Mouse (Mus musculus) lung, embryonic 16.5 days (tissue): ENCODE results near the gene Pank2. TPM values are rescaled to one million over a fixed set of nuclear protein-coding genes. Genes with fewer than 3 reads are reported as not detected.
"Not testable (repeated sequence)": the region's sequence is repeated elsewhere in the genome, so short reads cannot be mapped to it uniquely, and the experiment has no call there.

ENCODE experiments used
- ATAC-seq: fragments of 200-750 bp; cut with Nextera tagmentation; 2 replicates; pipeline ENCODE4 v1.8.0; 2017; ENCODE audit warnings: low read depth, mild to moderate bottlenecking, moderate library complexity
- H3K27ac ChIP-seq: fragments of 300-500 bp; sonication (generic); 2 replicates; pipeline ENCODE4 v1.5.1; 2014; ENCODE audit warnings: mild to moderate bottlenecking, control low read depth, low read length
- H3K27me3 ChIP-seq: fragments of 300-500 bp; sonication (generic); 2 replicates; pipeline ENCODE4 v1.6.1; 2014; ENCODE audit warnings: low read depth, low read length, mixed read lengths; ENCODE audit not compliant: control insufficient read depth, insufficient read depth
- H3K36me3 ChIP-seq: fragments of 300-500 bp; sonication (generic); 2 replicates; pipeline ENCODE4 v1.6.1; 2014; ENCODE audit warnings: low read length; ENCODE audit not compliant: control insufficient read depth, insufficient read depth
- H3K4me1 ChIP-seq: fragments of 300-500 bp; sonication (generic); replicated peaks from 2 replicates; pipeline ENCODE4 v1.6.1; 2014; ENCODE audit warnings: low read length, mixed read lengths; ENCODE audit not compliant: control insufficient read depth, insufficient read depth
- H3K4me2 ChIP-seq: fragments of 300-500 bp; sonication (generic); 2 replicates; pipeline ENCODE4 v1.6.1; 2014; ENCODE audit warnings: low read depth, low read length, control low read depth
- H3K4me3 ChIP-seq: fragments of 300-500 bp; sonication (generic); 2 replicates; pipeline ENCODE4 v1.5.1; 2014; ENCODE audit warnings: mild to moderate bottlenecking, low read length, control low read depth
- H3K9ac ChIP-seq: fragments of 300-500 bp; sonication (generic); 2 replicates; pipeline ENCODE4 v1.6.1; 2014; ENCODE audit warnings: low read length, control low read depth
- H3K9me3 ChIP-seq: fragments of 300-500 bp; sonication (generic); 2 replicates; pipeline ENCODE4 v1.6.1; 2016; ENCODE audit warnings: low read length; ENCODE audit not compliant: control insufficient read depth
- WGBS: fragments of 180-500 bp; shearing (Covaris S2); extraction: QIAGEN DNeasy Blood & Tissue Kit; methylation state at CpG from one replicate; pipeline ENCODE4 v1.1.7; 2014; 5-methylcytosine and 5-hydroxymethylcytosine counted together
- polyA plus RNA-seq: library from polyadenylated mRNA; unstranded; fragments of >200 nt; fragmentation: Nextera tagmentation; extraction: Ambion mirVana; gene quantifications from 2 replicates; pipeline ENCODE4 v1.2.1, GENCODE M21; 2015

Pank2 gene
- polyA plus RNA-seq, 1 experiment from 2014 or later = 28.4 TPM

DNA sequence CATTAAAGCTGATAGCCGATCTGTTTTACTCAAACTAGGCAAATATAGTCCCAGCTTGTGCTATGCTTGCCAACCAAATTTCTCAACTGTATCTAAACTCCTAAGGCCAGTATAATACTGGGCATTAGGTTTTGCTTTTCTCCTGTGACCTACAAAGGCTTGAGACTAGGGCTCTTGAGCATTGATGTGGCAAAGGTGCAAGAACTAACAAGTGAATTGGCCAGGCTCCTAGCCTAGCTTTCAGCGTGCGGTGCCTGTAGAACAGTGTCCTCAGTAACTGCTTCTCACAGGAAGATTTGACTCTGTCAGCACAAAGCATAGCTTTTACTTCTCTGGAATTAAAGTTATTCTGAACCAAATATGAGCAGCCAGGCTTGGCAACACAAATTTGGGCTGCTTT lies 13.2 kb downstream of the Pank2 start:
- no peak for ATAC-seq
- Histone ChIP-seq H3K4me2 (no peak overlapping the region), H3K9ac (no peak overlapping the region), H3K4me1 (no peaks in the 10 kb centered on the region), H3K4me3 (no peak overlapping the region), H3K27me3 (no peaks in the 10 kb centered on the region), H3K27ac (no peak overlapping the region), H3K36me3 (peaks cover 38% of the 10 kb centered on the region), H3K9me3 (no peaks in the 10 kb centered on the region)
- 95% methylated on average over 3 of the region's 3 CpGs for WGBS

DNA sequence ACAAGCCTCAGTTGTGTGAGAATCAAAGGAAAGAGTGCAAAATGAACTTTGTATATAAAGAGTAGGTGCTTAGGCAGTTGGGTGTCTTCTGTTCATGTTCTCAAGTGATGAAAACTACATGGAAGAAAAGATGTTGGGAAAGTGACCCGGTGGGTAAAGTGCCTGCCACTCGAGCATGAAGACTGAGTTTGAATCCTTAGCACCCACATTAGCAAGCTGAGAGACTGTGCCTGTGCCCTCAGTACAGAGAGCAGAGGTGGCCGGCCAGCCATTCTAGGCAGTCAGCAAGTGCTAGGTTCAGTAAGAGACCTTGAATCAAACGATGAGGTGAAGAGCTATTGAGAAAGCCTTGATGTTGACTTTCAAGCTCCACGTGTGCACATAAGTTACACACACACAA lies 14.4 kb downstream of the Pank2 start:
- H3K4me2 ChIP-seq = no peak overlapping the region
- H3K27ac ChIP-seq = no peak overlapping the region
- 85% methylated on average over 5 of the region's 5 CpGs for WGBS
- H3K9me3 ChIP-seq = no peaks in the 10 kb centered on the region
- no peak for ATAC-seq
- H3K9ac ChIP-seq = no peak overlapping the region
- no peak overlapping the region for H3K4me3 ChIP-seq
- peaks cover 42% of the 10 kb centered on the region for H3K36me3 ChIP-seq
- H3K27me3 ChIP-seq = no peaks in the 10 kb centered on the region
- H3K4me1 ChIP-seq = no peaks in the 10 kb centered on the region

DNA sequence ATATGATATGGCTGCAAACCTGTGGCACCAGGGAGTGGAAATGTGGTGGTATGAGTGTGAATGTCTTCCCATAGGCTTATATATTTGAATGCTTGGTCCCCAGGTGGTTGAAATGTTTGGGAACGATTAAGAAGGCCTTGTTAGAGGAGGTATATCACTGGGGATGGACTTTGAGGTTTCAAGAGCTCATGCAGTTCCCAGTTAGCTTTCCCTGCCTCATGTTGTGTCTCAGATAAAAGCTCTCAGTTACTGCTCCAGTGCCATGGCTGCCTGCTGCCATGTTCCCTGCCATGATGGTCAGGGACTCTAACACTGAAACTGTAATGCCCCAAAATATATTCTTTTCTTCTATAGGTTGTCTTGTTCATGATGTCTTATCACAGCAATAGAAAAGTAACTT lies 19.3 kb downstream of the Pank2 start:
- Histone ChIP-seq H3K27ac (no peak overlapping the region), H3K27me3 (no peaks in the 10 kb centered on the region), H3K4me3 (no peak overlapping the region), H3K36me3 (peaks cover 29% of the 10 kb centered on the region), H3K9ac (no peak overlapping the region), H3K4me1 (no peaks in the 10 kb centered on the region), H3K9me3 (no peaks in the 10 kb centered on the region), H3K4me2 (no peak overlapping the region)
- WGBS = 88% methylated on average over 1 of the region's 1 CpGs
- no peak for ATAC-seq

DNA sequence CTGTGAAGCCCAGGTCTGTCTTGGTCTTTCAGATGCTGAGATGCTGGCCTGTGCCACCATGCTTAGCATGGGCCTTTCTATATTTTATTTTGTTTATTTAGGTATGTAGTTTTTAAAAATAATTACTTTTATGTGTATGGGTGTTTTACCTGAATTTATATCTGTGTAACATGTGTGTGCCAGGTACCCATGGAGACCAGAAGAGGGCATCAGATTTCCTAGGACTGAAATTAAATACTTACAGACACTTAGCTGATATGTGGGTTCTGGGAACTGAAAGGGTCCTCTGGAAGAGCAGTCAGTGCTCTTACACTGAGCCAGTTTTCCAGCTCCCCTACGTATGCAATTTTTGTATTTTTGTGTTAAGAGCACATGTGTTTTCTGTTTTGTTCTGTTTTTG lies 24.0 kb downstream of the Pank2 start:
- no peak overlapping the region for H3K27ac ChIP-seq
- ATAC-seq = no peak
- H3K4me2 ChIP-seq = no peak overlapping the region
- H3K4me1 ChIP-seq = no peaks in the 10 kb centered on the region
- no peaks in the 10 kb centered on the region for H3K27me3 ChIP-seq
- H3K9ac ChIP-seq = no peak overlapping the region
- peaks cover 25% of the 10 kb centered on the region for H3K36me3 ChIP-seq
- 70% methylated on average over 1 of the region's 1 CpGs for WGBS
- H3K9me3 ChIP-seq = no peaks in the 10 kb centered on the region
- no peak overlapping the region for H3K4me3 ChIP-seq

DNA sequence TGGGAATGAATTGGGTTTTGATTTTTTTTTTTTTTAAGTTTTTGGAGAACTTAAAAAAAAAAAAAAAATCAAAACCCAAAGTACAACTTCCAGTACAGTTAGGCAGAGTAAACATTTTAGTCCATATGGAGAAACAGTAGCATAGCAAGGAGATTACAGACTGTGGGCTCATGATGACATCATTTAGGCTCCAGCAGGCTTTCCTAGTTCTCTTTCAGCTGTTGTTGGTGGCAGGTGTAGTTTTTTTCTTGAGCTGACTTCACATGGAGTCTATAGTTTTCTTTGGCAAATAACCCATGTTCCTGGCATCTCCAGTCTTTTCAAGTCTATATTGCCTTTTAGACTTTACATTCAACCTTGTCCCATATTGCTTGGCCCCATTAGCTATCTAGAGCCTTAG lies 28.4 kb downstream of the Pank2 start:
- no peaks in the 10 kb centered on the region for H3K9me3 ChIP-seq
- H3K36me3 ChIP-seq = peaks cover 40% of the 10 kb centered on the region
- H3K4me3 ChIP-seq = no peak overlapping the region
- H3K9ac ChIP-seq = no peak overlapping the region
- H3K4me2 ChIP-seq = no peak overlapping the region
- no peaks in the 10 kb centered on the region for H3K4me1 ChIP-seq
- no peak overlapping the region for H3K27ac ChIP-seq
- no peaks in the 10 kb centered on the region for H3K27me3 ChIP-seq
- no peak for ATAC-seq

DNA sequence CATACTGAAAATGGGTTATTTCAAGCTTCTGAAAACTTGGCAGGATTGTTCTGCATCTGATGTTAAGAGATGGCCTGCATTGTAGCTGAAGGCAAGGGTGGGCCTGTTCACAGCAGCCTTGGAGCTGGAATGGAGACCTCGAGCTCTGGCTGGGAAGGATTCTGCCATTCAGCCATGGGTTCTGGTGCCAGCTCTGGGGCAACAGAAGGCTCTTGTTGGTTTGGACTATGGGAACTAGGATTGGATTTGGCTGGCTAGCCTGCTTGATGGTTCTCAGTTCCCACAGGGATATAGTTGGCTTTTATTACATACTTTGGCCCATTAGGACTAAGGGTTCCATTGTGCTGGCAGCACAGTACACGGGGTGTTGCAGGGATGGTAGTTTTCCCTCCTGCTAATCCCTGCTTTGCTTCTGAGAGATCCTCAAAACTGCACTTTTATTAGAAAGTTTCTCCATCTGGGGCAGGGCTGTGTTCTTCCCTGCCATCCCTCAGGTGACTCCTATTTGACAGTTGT lies 34.5 kb downstream of the Pank2 start:
- Histone ChIP-seq H3K27me3 (no peaks in the 10 kb centered on the region), H3K9ac (no peak overlapping the region), H3K4me1 (no peaks in the 10 kb centered on the region), H3K27ac (no peak overlapping the region), H3K36me3 (peaks cover 41% of the 10 kb centered on the region), H3K4me2 (no peak overlapping the region), H3K9me3 (no peaks in the 10 kb centered on the region), H3K4me3 (no peak overlapping the region)
- 92% methylated on average over 2 of the region's 2 CpGs for WGBS
- no peak for ATAC-seq

DNA sequence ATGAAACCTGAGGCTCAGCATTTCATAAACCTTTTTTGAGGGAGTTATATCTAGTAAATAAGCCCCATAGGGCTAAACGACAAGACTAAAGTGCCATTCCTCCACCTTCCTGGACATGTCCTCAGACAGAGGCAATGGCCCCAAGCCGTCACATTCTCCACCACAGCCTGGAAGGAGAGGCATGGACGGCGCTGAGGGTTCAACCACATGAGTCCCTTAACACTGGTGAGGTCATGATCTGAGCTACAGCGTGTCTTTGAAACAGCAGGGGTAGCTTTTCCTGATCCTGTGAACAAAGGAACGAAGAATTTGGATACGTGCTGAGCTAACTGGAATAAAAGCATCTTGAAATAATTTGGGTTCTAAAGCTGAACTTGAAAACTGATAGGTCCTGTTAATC lies 36.4 kb downstream of the Pank2 start:
- not testable (repeated sequence) for ATAC-seq, H3K4me3 ChIP-seq, H3K4me2 ChIP-seq, H3K27ac ChIP-seq, H3K9me3 ChIP-seq, H3K4me1 ChIP-seq, H3K9ac ChIP-seq, H3K27me3 ChIP-seq
- H3K36me3 ChIP-seq = peaks cover 39% of the 10 kb centered on the region
- 76% methylated on average over 7 of the region's 7 CpGs for WGBS

DNA sequence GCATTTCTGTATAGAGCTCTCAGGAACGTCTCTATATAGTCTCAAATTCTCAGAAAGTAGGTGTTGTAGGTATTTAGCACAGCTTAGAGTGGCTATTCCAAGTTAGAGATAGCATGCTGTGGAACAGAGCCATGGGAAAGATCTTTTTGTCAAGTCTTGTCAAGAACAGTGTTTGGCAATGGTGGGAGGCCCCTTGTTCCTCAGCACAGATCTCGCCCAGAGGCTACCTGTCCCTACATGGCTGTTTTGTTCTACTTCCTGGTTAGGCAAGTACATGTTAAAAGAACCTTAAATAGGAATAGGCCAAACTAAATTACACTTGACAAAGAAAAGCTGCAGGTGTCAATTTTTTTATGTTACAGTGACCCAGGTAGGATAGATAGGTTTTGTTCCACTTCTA lies 38.2 kb downstream of the Pank2 start:
- no peak overlapping the region for H3K4me3 ChIP-seq
- H3K4me2 ChIP-seq = no peak overlapping the region
- no peak for ATAC-seq
- 71% methylated on average over 2 of the region's 2 CpGs for WGBS
- no peaks in the 10 kb centered on the region for H3K9me3 ChIP-seq
- no peak overlapping the region for H3K9ac ChIP-seq
- H3K27ac ChIP-seq = no peak overlapping the region
- peaks cover 30% of the 10 kb centered on the region for H3K36me3 ChIP-seq
- no peaks in the 10 kb centered on the region for H3K4me1 ChIP-seq
- H3K27me3 ChIP-seq = no peaks in the 10 kb centered on the region

DNA sequence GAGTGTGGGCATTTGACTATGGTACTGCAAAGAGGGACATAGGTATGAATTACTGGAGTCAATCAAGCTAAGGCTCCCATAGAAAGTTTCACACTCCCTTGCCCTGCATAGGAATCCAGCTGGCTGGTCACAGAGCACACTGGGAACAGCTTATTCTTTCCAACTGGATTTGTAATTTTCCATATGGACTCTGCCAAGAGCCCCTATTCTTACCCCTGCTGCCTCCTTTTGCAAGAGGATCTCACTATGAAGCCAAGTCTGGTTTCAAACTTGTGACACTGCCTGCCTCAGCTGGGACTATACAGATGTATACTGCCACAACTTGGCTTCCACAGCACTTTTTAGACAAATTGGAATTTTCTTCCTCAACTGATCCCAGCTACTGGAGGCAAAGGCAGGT lies 39.3 kb downstream of the Pank2 start:
- Histone ChIP-seq H3K4me2 (no peak overlapping the region), H3K9me3 (no peaks in the 10 kb centered on the region), H3K27me3 (no peaks in the 10 kb centered on the region), H3K9ac (no peak overlapping the region), H3K4me3 (no peak overlapping the region), H3K27ac (no peak overlapping the region), H3K4me1 (no peaks in the 10 kb centered on the region), H3K36me3 (peaks cover 23% of the 10 kb centered on the region)
- ATAC-seq = peak; percentile 76; the same call in 1 of the 2 replicates

DNA sequence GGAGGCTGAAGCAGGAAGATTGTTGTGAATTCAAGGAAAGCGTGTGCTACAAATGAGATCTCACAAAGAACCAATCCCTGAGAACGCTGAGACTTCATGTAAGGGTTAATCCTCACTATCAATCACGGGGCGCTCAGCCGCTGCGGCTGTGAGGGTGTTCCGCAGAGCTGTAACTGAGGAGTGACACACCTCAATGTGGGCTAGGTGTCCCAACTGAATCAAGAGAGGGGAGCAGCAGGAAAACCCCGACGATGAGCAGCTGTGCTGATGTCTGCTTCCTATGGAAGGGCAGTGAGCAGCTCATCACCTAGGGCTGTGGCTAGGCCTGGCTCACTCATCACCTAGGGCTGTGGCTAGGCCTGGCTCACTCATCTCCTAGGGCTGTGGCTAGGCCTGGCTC lies 42.2 kb downstream of the Pank2 start:
- Histone ChIP-seq H3K4me3 (no peak overlapping the region), H3K4me1 (no peaks in the 10 kb centered on the region), H3K27me3 (no peaks in the 10 kb centered on the region), H3K9me3 (no peaks in the 10 kb centered on the region), H3K27ac (no peak overlapping the region), H3K36me3 (peaks cover 4% of the 10 kb centered on the region), H3K4me2 (no peak overlapping the region), H3K9ac (no peak overlapping the region)
- ATAC-seq = no peak
- 77% methylated on average over 9 of the region's 9 CpGs for WGBS
